ENCODE assay signal across 13 mouse cellular contexts in the genomic region with DNA sequence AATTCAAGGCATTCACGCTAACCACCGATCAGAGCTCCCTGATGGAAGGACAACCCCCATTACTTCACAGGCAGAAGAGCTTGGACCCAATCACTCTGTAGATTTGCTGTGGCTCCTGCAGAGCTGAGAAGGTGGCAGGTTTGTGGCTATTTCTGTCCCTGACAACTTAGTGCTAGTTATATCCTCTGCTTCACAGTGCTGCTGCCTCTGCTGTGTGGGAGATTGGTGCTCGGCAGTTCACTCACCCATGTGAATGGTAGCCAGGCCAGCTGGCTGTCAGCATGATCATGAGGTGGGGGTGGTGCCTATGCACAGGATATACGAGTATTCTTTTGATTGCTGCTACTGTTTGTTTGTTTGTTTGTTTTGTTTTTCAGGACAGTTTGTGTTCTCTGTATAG.
DNase-seq lines count a peak whose midpoint lies in the region; TF ChIP-seq lines count a peak whose summit lies in the region.
"Had no signal": no experiment of that assay in that cellular context is flagged by ENCODE, and none has a peak within 500 bp of the region (broad histone marks: within the 10 kb centered on the region; RNA-seq: fewer than 3 reads in every experiment).

No protein-coding gene starts in this region.

- H3K9ac ChIP-seq in heart, adult 2 months (ENCODE audit: low read depth, low read length), result no peak overlapping the region
- H3K9ac ChIP-seq: intestine, embryonic 15.5 days; liver, postnatal 0 days had no signal

- peak; percentile 97 for DNase-seq in heart, adult 11 months
- no peak for DNase-seq in heart, postnatal 25 days (ENCODE audit: low spot score)
- peak; percentile 46 to 74 for DNase-seq in heart, adult 2 months
- DNase-seq in heart, postnatal 36 days, result peak; percentile 28 to 38
- peak; percentile 12 to 77 for DNase-seq in left cerebral cortex, postnatal 25 days (ENCODE audit: low spot score in 2 of 2)
- no peak for DNase-seq in layer of hippocampus, postnatal 14 days (ENCODE audit: low spot score in 2 of 2)
- no peak for DNase-seq in layer of hippocampus, postnatal 10 days (ENCODE audit: low spot score in 2 of 2)
- no peak for DNase-seq in cerebellum, adult 11-12 months
- DNase-seq: gastrocnemius, postnatal 25 days; liver, postnatal 0 days had no signal

- H3K36me3 ChIP-seq in heart, adult 2 months (ENCODE audit: control insufficient read depth, insufficient read depth, low read length), result no peaks in the 10 kb centered on the region; the same call in 1 of the 2 replicates
- H3K36me3 ChIP-seq: intestine, embryonic 15.5 days; limb, embryonic 10.5 days had no signal

- no peaks in the 10 kb centered on the region for H3K27me3 ChIP-seq in heart, adult 2 months (ENCODE audit: control insufficient read depth, insufficient read depth, low read length)
- H3K27me3 ChIP-seq: intestine, embryonic 15.5 days had no signal

- H3K4me3 ChIP-seq in heart, adult 2 months, result no peak overlapping the region
- H3K4me3 ChIP-seq: intestine, embryonic 15.5 days; limb, embryonic 10.5 days; megakaryocyte, embryonic 14.5 days had no signal

- TF ChIP-seq EP300 in heart, adult 2 months (IDR thresholded peaks at IDR 0.05; ENCODE audit: insufficient read depth, low read depth, low read length), result peak; percentile 84; the same call in 1 of the 2 replicates

- peak overlapping the region; percentile 80 for H3K27ac ChIP-seq in heart, adult 2 months
- H3K27ac ChIP-seq: intestine, embryonic 15.5 days; limb, embryonic 10.5 days had no signal

- no peak for TF ChIP-seq CTCF in heart, adult 2 months (IDR thresholded peaks at IDR 0.05)

- H3K4me1 ChIP-seq in heart, adult 2 months (ENCODE audit: control insufficient read depth, insufficient read depth, low read length), result peaks cover 4% of the 10 kb centered on the region
- H3K4me1 ChIP-seq: megakaryocyte, embryonic 14.5 days had no signal

- WGBS in heart, adult 2 months, result 34% methylated on average over 4 of the region's 4 CpGs

- peak; percentile 67 for TF ChIP-seq POLR2A in heart, adult 2 months (IDR thresholded peaks at IDR 0.05; ENCODE audit: insufficient read depth, low read depth, low read length)

- intact Hi-C loops in heart, postnatal 25 days (cut with DNase I), result no loop called here
- intact Hi-C loops in heart, adult 2 months (cut with DNase I), result no loop called here
- intact Hi-C loops in heart, postnatal 36 days (cut with DNase I), result no loop called here
- intact Hi-C loops in left cerebral cortex, postnatal 25 days (cut with DNase I), result no loop called here

- no peaks in the 10 kb centered on the region for H3K79me2 ChIP-seq in heart, adult 2 months (replicated peaks; ENCODE audit: control insufficient read depth, insufficient read depth, low read length)

Comparison
In these comparisons a context has a peak if more than half of its experiments do, and no peak if none do; other contexts are left out.
1. DNase-seq: peak in heart, adult 11 months (single experiment), heart, adult 2 months (2 of 2), heart, postnatal 36 days (2 of 2) and left cerebral cortex, postnatal 25 days (2 of 2); none in heart, postnatal 25 days (single experiment), layer of hippocampus, postnatal 14 days (0 of 2), layer of hippocampus, postnatal 10 days (0 of 2) and cerebellum, adult 11-12 months (single experiment).